Mouse (Mus musculus) embryonic fibroblast, embryonic 13.5 days (primary cell): ENCODE results near the gene Cherp.

Source experiments
- CTCF ChIP-seq: IDR thresholded peaks from 2 replicates; pipeline ENCODE4 v1.5.1; 2011; ENCODE audit warnings: mild to moderate bottlenecking, control low read depth, low read length, moderate library complexity, borderline replicate concordance; ENCODE audit not compliant: insufficient read depth
- POLR2A ChIP-seq: IDR thresholded peaks from 2 replicates; pipeline ENCODE4 v1.6.1; 2011; ENCODE audit warnings: low read depth, mild to moderate bottlenecking, control low read depth, low read length, moderate library complexity

GRCm38 (mm10) chr8:72470684-72471083 lies 4.3 kb downstream of the Cherp start:
- TF ChIP-seq POLR2A (no peak), CTCF (no peak)
